Mouse (Mus musculus) urinary bladder, postnatal 4 days (tissue): Measurements from ENCODE around the gene Mrps21.
"Not testable (repeated sequence)": the region's sequence is repeated elsewhere in the genome, so short reads cannot be mapped to it uniquely, and the experiment has no call there.

ENCODE experiments used
- DNase-seq, 2 experiments: peaks; one replicate each; pipeline ENCODE4 v3.0.0; 2021 to 2022; ENCODE audit warnings: low spot score in 2 of 2

Gene Mrps21

DNA sequence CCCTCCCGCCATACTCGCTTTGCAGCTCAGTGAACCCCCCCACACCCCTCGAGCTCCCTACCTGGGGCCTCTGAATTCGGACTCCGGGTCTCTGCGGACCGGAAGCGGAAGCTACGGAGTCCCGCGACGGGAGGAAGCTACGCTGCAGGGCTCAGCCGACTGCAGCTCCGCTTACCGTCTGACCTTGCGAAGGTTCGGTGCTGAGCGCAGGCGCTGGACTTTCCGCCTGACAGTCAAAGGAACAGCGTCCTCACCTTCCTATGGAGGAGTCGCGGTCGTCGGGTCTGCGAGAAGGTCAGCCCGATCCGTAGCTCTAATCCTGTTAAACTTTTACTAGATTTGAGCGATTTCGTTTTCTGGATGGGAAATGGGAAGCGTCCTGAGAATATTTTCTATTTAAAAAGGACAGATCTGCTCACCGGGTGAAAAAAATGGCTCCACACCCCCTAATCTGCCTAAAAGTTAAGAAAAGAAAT is at the start of gene Mrps21:
Mrps21 (minus strand) TSS at position 128 of the 476 bp plus-strand sequence.
- peak; percentile 83 to 84 for DNase-seq

DNA sequence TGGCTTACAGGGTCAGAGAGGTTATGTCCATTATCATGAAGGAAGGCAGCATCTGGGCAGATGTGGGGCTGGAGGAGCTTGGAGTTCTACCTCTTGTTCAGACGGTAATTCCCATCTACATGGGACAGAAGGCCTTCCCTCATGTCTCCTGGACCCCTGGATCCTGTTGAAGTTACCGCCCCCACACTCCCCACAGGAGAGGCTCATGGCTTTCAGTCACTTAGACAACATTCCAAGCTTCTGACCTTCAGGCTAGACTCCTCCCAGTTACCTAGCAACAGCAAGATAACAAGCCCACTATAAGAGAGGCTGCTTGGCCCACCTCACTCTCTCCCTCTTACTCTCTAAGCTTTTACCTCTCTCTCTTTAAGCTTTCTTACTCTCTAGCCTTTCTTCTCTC is 49.2 kb upstream of the Mrps21 start:
- DNase-seq = not testable (repeated sequence)

DNA sequence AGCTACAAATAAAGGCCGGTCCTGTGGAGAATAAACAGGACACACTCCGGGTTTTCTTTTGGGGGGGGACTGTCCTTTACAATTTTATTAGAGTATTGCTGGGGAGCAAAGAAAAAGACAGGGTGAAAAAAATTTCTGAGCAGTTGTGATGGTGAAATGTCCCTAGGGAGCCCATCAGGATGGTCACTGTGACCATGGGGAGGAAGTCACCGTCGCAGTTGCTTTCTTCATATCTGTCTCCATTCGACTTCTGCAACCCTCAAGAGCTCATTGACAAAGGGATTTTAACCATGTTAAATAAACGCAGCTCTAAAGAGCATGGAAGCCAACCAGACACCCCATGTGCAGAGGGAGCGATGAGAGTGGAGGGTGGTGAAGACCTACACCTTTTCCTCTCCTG is 45.4 kb upstream of the Mrps21 start:
- DNase-seq = no peak

DNA sequence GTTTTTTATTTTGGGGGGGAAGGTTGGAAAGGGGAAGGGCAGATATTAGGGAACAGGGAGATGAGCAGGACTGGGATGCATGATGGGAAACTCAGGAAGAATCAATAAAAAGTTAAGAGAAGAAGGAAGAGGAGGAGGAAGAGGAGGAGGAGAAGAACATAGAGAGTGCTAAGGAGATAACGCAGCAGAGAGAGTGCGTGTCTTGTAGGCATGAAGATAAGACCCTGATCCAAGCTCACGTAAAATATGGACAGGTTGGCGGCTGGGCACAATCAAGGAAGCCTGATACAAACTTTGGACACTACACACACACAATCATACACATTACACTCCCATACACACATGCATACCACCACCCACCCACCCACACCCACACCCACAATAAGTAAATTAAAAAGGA is 43.4 kb upstream of the Mrps21 start:
- no peak for DNase-seq

DNA sequence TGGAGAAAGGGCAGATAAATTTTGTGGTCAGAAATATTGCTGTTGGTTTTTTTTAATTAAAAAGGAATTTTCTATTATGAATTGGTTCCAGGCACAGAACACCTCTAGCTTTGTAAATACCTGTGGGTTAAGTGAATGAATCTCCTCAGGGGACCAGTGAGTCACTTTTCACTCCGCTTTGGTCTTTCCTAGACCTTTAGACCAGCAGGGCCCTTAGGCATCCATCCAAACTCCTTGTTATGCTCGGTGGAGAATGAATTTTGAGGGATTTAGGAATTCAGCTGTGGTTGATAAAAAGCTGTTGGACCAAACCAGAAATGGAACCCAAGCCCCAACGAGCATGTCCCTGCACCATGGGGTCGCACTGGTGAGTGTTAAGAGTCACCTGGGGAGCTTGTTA is 36.3 kb upstream of the Mrps21 start:
- DNase-seq = no peak

DNA sequence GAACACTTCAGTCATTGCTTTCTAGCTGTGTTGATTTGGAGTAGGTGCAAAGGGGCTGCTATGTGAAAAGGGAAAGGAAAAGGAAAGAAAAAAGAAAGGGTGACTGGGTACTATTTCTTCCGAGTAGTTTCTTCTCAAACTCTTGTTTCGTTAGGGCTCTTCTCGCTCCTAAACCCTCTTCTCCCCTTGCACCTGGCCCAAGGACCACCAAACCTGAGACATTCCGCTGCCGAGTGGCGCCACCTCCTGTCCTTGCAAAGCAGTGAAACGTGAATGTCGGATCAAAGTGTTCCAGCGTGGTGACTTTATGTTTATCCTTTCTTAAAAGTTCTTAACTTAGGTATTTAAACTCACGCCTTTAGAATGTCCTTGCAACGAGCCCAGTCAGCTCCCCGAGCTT is 35.5 kb upstream of the Mrps21 start:
- no peak for DNase-seq

DNA sequence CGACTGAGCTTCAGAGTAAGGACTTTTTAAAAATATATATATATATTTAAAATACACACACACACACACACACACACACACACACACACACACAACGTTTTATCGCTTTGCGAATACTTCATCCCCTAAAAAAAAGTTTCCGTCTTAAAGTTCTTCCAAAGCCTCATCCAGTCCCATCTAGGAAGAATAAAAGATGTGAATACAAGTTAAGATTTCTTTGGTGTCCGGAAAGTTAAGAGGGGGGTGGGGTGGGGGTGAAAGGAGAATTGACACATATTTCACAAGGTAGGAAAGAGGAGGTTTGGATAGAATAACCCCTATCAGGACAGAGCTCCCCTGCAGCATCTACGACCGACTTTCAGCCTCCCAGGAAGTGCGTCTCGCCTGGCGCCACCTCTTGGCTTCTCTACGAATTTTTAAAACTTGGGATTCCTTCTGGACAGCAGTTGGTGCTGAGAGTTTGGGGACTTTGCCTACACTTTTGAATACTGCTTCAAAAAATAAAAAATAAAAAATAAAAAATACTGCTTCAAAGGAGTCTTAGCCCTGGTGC is 34.7 kb upstream of the Mrps21 start:
- DNase-seq = peak in 1 of 2 experiments; percentile 35

DNA sequence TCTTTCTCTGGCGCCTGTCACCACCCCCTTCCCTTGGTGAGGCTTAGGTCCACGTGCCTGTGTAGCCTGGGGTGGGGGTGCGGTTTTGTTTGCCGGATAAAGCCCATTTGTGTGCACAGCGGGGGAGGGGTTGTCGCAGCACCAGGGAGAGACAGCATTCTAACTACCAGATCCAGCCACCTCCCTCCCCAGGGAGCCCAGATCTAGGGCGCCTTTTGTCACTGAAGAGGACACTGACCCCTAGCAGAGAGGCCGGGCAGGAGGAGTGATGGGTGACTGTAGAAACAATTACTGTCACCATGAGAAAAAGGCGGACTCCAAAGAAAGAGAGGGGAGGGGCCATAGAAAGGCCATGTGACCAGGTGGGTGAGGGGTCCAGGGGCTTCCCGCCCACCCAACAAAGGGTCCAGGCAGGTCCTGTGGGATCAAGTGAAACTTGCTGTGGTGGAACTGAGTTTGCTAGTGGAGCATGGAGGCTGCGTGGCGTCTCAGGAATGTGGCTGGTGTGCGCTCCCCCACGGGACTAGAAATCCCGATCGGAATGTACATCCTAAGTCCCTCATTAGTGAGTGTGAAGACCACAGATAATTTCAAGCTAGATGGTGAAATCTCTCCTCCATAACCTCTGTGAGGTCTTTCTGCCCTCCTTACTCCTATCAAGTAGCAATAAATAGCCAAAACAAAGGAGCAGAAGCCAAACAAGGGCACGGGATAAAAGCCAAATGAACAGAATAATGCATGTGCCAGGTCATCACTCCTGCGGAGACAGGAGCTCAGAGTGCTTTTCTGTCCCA is 34.0 kb upstream of the Mrps21 start:
- DNase-seq = no peak

DNA sequence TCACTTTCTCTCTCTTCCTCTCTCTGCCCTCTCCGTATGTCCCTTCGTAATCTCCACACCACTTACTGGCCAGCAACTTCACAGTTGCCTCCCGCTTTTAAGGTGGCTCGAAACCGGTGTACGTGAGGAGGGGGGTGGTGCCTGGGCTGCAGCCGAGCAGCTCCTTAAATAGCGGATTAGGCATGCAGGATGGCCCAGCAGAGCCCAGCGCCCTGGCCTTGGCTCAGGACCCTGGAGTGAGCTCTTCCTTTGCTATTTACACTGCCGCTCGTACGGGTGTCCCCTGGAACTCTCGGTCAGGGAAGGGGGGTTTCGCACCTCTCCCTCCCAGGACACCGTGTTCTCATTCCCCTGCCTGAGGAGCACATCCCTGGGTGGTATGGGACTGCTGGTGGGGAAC is 33.2 kb upstream of the Mrps21 start, which contains the start of gene Car14:
Car14 (minus strand) TSS at position 124 of the 400 bp plus-strand sequence.
- peak in 1 of 2 experiments; percentile 27 for DNase-seq

DNA sequence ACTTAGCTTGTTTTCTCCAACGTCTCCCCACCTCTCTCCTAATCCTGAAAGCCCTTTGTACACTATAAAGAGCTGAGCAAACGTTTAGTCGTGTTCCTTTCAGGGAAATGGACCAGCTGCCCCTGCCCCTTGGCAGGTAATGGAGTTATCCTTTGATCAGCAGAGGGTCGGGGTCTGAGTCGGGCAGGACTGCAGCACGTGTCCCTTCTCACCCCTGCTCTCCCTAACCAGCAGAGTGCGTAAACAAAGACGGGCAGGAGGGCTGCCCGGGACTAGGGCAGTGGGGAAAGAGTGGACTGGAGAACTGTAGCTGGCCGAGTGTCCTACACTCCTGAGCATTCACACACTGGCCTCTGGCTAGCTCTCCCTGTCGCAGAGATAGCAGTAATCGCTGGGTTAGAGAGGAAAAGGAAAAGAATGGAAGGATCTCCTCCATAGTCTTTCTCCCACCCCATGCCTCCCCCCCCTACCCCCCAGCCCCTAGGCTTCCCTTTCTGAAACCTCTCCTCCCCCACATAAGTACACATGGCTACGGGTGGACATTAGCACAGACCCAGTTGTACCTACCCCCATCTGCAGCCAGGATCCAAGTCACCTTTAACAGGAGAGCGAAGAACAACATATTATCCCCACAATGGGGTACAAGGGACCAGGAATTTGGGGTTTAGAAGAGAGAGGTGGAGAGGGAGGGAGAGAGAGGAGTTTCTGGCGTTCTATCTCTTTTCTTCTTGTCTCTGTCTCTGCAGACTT is 32.6 kb upstream of the Mrps21 start:
- DNase-seq = no peak

DNA sequence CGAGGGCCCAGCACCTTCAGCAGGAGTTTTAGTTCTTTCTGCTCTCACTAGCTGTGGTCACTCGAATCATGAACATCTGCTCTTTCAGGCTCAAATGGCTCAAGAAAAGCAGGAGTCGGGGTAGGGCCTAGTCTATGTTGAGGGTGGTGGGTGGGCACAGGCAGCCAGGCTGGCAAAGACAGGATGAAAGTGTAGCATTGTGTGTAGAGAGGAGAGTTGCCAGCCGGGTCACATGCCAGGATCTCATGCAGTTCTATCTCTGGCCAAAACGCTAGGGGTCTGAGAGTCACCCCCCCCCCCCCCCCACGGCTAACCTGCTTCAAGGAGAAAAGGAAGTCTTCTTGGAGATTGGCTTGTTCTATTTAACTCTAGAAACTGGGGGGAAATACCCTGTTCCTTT is 31.3 kb upstream of the Mrps21 start:
- DNase-seq = no peak

DNA sequence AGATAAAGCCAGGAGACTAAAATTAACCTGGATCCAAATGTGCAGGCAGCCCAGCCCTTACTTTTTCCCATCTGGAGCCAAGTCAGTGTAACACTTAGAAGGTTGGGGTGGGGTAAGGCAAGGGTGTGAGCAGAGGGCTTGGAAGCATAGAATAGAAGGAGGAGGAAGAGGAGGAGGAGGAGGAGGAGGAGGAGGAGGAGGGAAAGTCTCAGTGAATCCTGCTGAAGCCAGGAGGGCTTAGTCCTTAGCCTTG is 31.0 kb upstream of the Mrps21 start:
- no peak for DNase-seq

DNA sequence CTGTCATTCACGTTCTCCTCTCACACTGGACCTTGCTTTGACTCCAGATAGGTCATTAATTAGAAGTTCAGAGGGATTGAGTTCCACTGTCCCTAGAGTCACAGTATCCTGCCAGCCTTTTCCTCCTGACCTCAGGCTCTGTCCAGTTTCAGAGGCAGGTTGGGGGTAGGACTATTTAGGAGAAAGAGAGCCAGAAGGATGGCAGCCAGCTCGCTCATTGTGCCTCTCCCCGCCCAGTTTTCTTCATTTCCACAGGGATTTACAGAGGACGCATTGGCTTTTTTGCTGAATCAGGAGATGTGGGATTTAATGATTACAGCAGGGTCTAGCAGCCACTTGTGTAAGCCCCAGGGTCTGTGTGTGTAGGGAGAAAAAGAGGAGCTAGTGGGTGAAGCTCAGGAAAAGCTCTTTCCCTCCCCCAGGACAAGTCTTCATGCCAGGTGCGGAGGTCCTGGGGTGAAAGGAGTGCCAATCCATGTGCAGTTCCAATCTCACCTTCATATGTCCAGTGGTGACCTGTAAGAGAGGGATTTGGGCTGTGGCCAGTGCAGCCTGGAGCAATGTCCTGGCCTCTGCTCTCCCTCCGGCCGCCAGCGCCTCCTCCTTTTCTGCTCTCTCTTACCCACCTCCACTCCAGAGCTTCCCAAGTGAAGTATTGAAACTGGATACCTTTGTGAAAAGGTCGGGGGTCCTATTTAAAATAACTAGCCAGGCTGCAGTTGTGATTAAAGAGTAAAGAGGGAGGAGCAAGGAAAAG is 30.5 kb upstream of the Mrps21 start:
- DNase-seq = no peak

DNA sequence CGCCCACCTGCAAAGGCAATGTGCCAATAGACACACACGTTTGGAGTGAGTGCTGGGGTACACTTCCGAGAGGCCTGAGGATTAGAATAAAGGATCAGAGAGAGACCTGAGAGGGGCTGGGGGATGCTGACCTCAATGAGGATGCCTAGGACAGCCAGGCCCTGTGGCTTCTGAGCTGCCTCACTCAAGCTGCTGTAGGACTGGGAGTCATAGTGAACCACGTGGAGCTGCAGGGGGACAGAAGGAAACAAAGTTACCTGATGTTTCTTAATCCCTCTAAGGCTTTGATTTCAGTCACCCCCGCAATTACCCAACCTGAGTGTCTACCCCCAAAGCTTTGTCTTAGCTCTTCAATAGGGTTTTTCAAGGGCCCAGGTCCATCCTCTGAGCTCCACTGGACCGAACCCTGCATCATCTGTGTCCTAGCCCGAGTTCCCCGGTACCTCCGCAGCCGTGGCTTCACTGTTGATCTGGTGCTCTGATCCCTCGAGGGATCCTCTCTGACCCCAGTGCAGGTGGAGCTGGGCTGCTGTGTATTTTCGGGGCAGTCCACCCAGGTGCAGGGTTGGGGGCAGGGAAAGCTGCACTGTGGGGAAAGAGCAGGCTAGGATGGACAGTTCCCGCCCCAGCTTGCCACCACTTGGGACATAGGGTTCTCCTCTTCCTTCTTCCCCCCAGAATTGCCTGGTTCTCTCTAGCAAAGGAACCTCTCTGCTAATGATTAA is 28.6 kb upstream of the Mrps21 start:
- no peak for DNase-seq

DNA sequence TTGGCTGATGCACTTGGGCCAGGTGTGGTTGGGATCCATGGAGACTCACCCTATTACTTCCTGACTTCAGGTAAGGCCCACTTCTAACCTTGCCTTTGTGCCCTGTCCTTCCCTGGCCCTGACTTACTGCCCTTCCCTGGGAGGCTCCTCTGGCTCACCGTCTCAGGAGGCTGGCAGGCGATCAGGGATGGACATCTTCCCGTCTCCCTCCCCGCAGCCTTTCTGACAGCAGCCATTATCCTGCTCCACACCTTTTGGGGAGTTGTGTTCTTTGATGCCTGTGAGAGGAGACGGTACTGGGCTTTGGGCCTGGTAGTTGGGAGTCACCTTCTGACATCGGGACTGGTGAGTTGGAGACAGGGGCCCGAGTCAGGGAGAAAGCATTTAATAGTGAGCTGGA is 24.2 kb upstream of the Mrps21 start:
- DNase-seq = not testable (repeated sequence)

DNA sequence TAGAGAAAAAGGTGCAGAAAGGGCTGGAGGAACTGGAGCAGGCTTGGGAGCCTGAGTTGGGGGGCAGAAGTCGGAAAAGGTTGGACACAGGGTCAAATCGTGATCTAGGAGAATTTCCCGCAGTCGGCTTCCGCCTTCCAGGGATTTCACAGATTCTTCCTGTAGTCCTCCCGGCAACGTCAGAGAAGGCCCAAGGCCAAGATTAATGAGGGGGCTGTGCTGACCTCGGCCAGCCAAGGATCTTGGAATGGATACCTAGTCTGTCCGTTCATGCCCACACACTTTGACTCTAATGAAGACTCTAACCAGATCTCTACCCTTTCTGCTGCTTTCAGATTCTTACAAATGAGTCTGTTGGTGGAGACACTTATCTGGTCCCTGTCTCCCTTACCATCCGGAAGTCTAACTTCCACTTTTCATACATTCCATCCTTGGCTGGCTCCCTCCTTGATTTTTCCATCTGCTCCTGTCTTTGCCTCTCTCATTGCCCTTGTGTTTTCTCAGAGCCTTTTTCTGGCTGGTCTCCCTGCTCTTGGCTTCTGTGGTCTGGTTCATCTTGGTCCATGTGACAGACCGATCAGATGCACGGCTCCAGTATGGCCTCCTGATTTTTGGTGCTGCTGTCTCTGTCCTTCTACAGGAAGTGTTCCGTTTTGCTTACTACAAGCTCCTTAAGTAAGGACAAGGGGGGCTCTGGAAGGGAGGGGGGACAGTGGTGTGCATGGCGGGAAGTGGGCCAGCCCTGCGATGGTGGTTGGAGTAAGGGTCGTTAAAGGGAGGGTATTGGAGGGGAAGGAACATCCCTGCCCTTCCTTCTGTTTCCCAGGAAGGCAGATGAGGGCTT is 23.2 kb upstream of the Mrps21 start:
- DNase-seq = peak in 1 of 2 experiments; percentile 54

DNA sequence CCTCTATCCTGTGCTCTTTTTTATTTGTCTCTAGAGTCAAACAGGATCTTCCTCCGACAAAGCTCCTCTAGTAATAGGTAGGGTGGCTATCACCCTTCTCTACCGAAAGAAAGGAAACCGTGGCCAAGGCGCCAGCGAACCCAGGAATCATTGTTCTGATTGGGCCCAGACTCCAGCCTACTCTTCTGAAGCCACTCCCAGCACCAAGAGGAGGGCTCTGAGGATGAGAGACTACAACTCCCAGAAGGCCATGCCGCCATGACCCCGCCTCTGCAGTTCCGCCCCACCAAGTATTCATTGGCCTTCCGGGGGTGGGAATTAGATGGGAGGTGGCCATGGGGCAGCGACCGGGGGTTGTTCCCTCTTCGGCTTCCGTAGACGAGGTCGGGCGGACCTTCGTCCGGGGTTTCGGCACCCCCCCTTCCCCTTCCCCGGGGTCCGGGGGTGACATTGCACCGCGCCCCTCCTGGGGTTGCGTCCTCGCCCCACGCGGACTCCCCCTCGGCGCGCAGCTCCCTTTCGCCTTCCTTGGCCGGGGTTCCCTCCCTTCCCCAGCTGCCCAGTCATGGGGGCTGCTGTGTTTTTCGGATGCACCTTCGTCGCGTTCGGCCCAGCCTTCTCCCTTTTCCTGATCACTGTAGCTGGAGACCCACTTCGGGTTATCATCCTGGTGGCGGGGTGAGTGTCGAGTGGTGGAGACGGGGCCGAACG is 22.4 kb upstream of the Mrps21 start, which contains the start of gene Aph1a:
Aph1a (plus strand) TSS at position 364 of the 711 bp plus-strand sequence.
- DNase-seq = peak; percentile 95 to 96

DNA sequence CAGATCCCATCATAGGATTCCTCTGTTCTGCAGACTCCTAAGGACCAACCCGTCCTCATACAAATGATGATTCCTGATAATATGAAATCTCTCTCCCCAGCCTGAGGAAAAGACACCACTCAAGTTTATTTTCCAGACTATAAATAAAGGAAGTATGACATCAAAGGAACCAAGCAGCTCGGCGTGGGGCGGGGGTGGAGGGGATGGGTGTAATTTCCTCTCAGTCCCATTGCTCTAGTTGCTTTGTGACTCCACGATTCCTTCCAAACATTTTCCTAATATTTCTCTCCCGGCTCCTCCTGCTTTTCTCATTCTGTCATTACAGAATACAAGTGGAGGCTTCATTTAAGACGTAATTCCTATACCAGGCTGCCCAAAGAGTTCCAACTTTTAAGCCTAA is 21.8 kb upstream of the Mrps21 start:
- DNase-seq = no peak
